Mouse (Mus musculus) spleen, adult 2 months (tissue): Measurements from ENCODE around the gene Apod.

Experiments
- CTCF ChIP-seq: fragments of 200-500 bp; IDR thresholded peaks from 2 replicates; pipeline ENCODE4 v1.5.1; 2011; ENCODE audit warnings: mild to moderate bottlenecking, inconsistent platforms; ENCODE audit not compliant: insufficient read depth, insufficient read length, insufficient replicate concordance; ENCODE audit errors: extremely low read depth
- POLR2A ChIP-seq: fragments of 200-500 bp; IDR thresholded peaks from 2 replicates; pipeline ENCODE4 v1.6.1; 2011; ENCODE audit warnings: low read depth, low read length, inconsistent platforms

- TF ChIP-seq POLR2A (no peak), CTCF (no peak)
These were observed at the start of gene Apod for GRCm38 (mm10) chr16:31314497-31315233.
